Comparison of ENCODE assay signal across 15 mouse cellular contexts in the genomic region with DNA sequence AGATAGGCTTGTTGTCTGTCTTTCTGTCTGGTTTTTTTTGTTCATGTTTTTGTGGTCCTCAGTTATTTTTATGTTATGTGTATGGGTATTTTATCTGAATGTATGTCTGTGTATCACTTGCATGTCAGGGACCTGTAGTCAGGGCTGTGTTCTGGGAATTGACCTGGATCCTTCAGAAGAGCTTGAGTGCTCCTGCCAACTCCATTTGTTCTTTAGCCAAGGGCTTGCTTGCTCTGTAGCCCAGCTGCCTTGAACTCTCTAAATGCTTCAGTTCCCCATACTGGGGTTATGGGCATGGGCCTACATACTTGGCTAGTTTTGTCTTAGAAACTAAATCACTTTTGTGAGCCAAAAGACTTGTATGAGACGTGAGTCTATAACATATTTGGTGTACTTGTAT.
"Had no signal": no experiment of that assay in that cellular context is flagged by ENCODE, and none has a peak within 500 bp of the region (broad histone marks: within the 10 kb centered on the region; RNA-seq: fewer than 3 reads in every experiment).

No protein-coding gene starts in this region.

- DNase-seq: gastrocnemius, postnatal 14 days; gastrocnemius, postnatal 36 days; heart, adult 11 months; heart, adult 2 months; heart, postnatal 14 days; heart, postnatal 36 days; kidney, adult 11 months; kidney, adult 2 months; kidney, adult 9 months; kidney, postnatal 14 days; kidney, postnatal 36 days; layer of hippocampus, adult 9-11 months; layer of hippocampus, postnatal 36 days; left cerebral cortex, postnatal 4 days; lung, adult 18-20 months had no signal
